Mouse (Mus musculus) neural tube, embryonic 15.5 days (tissue): ENCODE data around the gene Sfxn5. TPM values are rescaled to one million over a fixed set of nuclear protein-coding genes. Genes with fewer than 3 reads are reported as not detected.

ENCODE experiments used
- ATAC-seq: fragments of 200-750 bp; cut with Nextera tagmentation; 2 replicates; pipeline ENCODE4 v1.8.0; 2017; ENCODE audit warnings: mild to moderate bottlenecking, moderate TSS enrichment, moderate library complexity; ENCODE audit not compliant: low FRiP score
- H3K27ac ChIP-seq: fragments of 300-500 bp; sonication (generic); replicated peaks from 2 replicates; pipeline ENCODE4 v1.5.1; 2015; ENCODE audit warnings: mild to moderate bottlenecking, inconsistent platforms
- H3K27me3 ChIP-seq: fragments of 300-500 bp; sonication (generic); replicated peaks from 2 replicates; pipeline ENCODE4 v1.6.1; 2015; ENCODE audit warnings: inconsistent platforms
- H3K36me3 ChIP-seq: fragments of 300-500 bp; sonication (generic); 2 replicates; pipeline ENCODE4 v1.6.1; 2015; ENCODE audit warnings: inconsistent platforms
- H3K4me1 ChIP-seq: fragments of 300-500 bp; sonication (generic); 2 replicates; pipeline ENCODE4 v1.6.1; 2015; ENCODE audit warnings: inconsistent platforms
- H3K4me2 ChIP-seq: fragments of 300-500 bp; sonication (generic); 2 replicates; pipeline ENCODE4 v1.6.1; 2015; ENCODE audit warnings: inconsistent platforms, mild to moderate bottlenecking, moderate library complexity
- H3K4me3 ChIP-seq: fragments of 300-500 bp; sonication (generic); replicated peaks from 2 replicates; pipeline ENCODE4 v1.5.1; 2015; ENCODE audit warnings: mild to moderate bottlenecking, inconsistent platforms
- H3K9ac ChIP-seq: fragments of 300-500 bp; sonication (generic); replicated peaks from 2 replicates; pipeline ENCODE4 v1.6.1; 2015; ENCODE audit warnings: mild to moderate bottlenecking, inconsistent platforms
- H3K9me3 ChIP-seq: fragments of 300-500 bp; sonication (generic); replicated peaks from 2 replicates; pipeline ENCODE4 v1.6.1; 2016; ENCODE audit warnings: inconsistent platforms
- WGBS: fragments of 180-500 bp; shearing (Covaris S2); methylation state at CpG from one replicate; pipeline ENCODE4 v1.1.7; 2015; ENCODE audit warnings: mixed read lengths; 5-methylcytosine and 5-hydroxymethylcytosine counted together
- polyA plus RNA-seq: library from polyadenylated mRNA; unstranded; fragments of >200 nt; fragmentation: Nextera tagmentation; extraction: Ambion mirVana; gene quantifications from 2 replicates; pipeline ENCODE4 v1.2.1, GENCODE M21; 2015

Gene Sfxn5
- polyA plus RNA-seq, 1 experiment from 2014 or later, result 39.3 TPM

- WGBS, result 40% methylated on average over 6 of the region's 6 CpGs
- Histone ChIP-seq H3K27me3 (peaks cover 16% of the 10 kb centered on the region), H3K27ac (no peak overlapping the region)
Observed at GRCm38 (mm10) chr6:85266060-85266459, 67.2 kb downstream of the Sfxn5 start.

GRCm38 (mm10) chr6:85264982-85265518 lies 68.2 kb downstream of the Sfxn5 start:
- Histone ChIP-seq H3K4me3 (no peak overlapping the region), H3K9ac (0 out of 2 replicates have a peak overlapping the region, but pooled peaks have one; percentile 23), H3K4me1 (peaks cover 11% of the 10 kb centered on the region), H3K36me3 (no peaks in the 10 kb centered on the region), H3K27ac (no peak overlapping the region), H3K4me2 (no peak overlapping the region), H3K9me3 (no peaks in the 10 kb centered on the region), H3K27me3 (peaks cover 16% of the 10 kb centered on the region)
- 11% methylated on average over 15 of the region's 15 CpGs for WGBS
- no peak for ATAC-seq

More at GRCm38 (mm10) chr6:85266060-85266459, 67.2 kb downstream of the Sfxn5 start:
- Histone ChIP-seq H3K4me3 (no peak overlapping the region), H3K4me2 (no peak overlapping the region), H3K36me3 (no peaks in the 10 kb centered on the region), H3K9me3 (no peaks in the 10 kb centered on the region), H3K4me1 (peaks cover 11% of the 10 kb centered on the region), H3K9ac (no peak overlapping the region)
- ATAC-seq, result no peak

GRCm38 (mm10) chr6:85262865-85263515 lies 70.2 kb downstream of the Sfxn5 start:
- WGBS, result 96% methylated on average over 4 of the region's 4 CpGs
- Histone ChIP-seq H3K4me1 (peaks cover 21% of the 10 kb centered on the region), H3K27ac (no peak overlapping the region), H3K9me3 (no peaks in the 10 kb centered on the region), H3K4me3 (no peak overlapping the region), H3K36me3 (no peaks in the 10 kb centered on the region), H3K27me3 (peaks cover 5% of the 10 kb centered on the region; the same call in 1 of the 2 replicates), H3K9ac (no peak overlapping the region), H3K4me2 (no peak overlapping the region)
- no peak for ATAC-seq

GRCm38 (mm10) chr6:85259094-85259630 lies 74.1 kb downstream of the Sfxn5 start:
- no peak overlapping the region for H3K9ac ChIP-seq
- no peak for ATAC-seq
- no peaks in the 10 kb centered on the region for H3K36me3 ChIP-seq
- H3K4me2 ChIP-seq, result no peak overlapping the region
- 46% methylated on average over 12 of the region's 12 CpGs for WGBS
- peaks cover 11% of the 10 kb centered on the region for H3K4me1 ChIP-seq
- no peaks in the 10 kb centered on the region for H3K27me3 ChIP-seq
- H3K27ac ChIP-seq, result no peak overlapping the region; the same call in 1 of the 2 replicates
- H3K9me3 ChIP-seq, result no peaks in the 10 kb centered on the region
- no peak overlapping the region for H3K4me3 ChIP-seq

GRCm38 (mm10) chr6:85255578-85255977 lies 77.6 kb downstream of the Sfxn5 start:
- no peaks in the 10 kb centered on the region for H3K9me3 ChIP-seq
- no peak overlapping the region for H3K27ac ChIP-seq
- no peaks in the 10 kb centered on the region for H3K36me3 ChIP-seq
- H3K4me1 ChIP-seq, result peaks cover 19% of the 10 kb centered on the region
- no peak overlapping the region for H3K4me3 ChIP-seq
- no peak overlapping the region for H3K9ac ChIP-seq
- H3K27me3 ChIP-seq, result no peaks in the 10 kb centered on the region
- H3K4me2 ChIP-seq, result no peak overlapping the region
- 77% methylated on average over 6 of the region's 6 CpGs for WGBS
- no peak for ATAC-seq

- no peak overlapping the region for H3K27ac ChIP-seq
- H3K9ac ChIP-seq, result no peak overlapping the region
- peaks cover 16% of the 10 kb centered on the region for H3K4me1 ChIP-seq
- H3K36me3 ChIP-seq, result no peaks in the 10 kb centered on the region
- no peaks in the 10 kb centered on the region for H3K9me3 ChIP-seq
- H3K4me3 ChIP-seq, result no peak overlapping the region
- ATAC-seq, result 0 out of 2 replicates have a peak, but pooled peaks have one; percentile 26
- no peaks in the 10 kb centered on the region for H3K27me3 ChIP-seq
- H3K4me2 ChIP-seq, result no peak overlapping the region
- WGBS, result 47% methylated on average over 7 of the region's 7 CpGs
Observed at GRCm38 (mm10) chr6:85253994-85254541, 79.2 kb downstream of the Sfxn5 start.

GRCm38 (mm10) chr6:85253275-85253674 lies 79.9 kb downstream of the Sfxn5 start:
- H3K36me3 ChIP-seq, result no peaks in the 10 kb centered on the region
- H3K4me3 ChIP-seq, result no peak overlapping the region
- no peak overlapping the region for H3K27ac ChIP-seq
- no peak overlapping the region for H3K9ac ChIP-seq
- WGBS, result 67% methylated on average over 3 of the region's 3 CpGs
- H3K27me3 ChIP-seq, result no peaks in the 10 kb centered on the region
- H3K9me3 ChIP-seq, result no peaks in the 10 kb centered on the region
- no peak overlapping the region for H3K4me2 ChIP-seq
- no peak for ATAC-seq
- H3K4me1 ChIP-seq, result peaks cover 10% of the 10 kb centered on the region

GRCm38 (mm10) chr6:85252251-85253058 lies 80.8 kb downstream of the Sfxn5 start:
- 0 out of 2 replicates have a peak, but pooled peaks have one; percentile 30 for ATAC-seq
- no peaks in the 10 kb centered on the region for H3K9me3 ChIP-seq
- peaks cover 10% of the 10 kb centered on the region for H3K4me1 ChIP-seq
- H3K9ac ChIP-seq, result no peak overlapping the region
- no peak overlapping the region for H3K4me2 ChIP-seq
- H3K36me3 ChIP-seq, result no peaks in the 10 kb centered on the region
- no peak overlapping the region for H3K4me3 ChIP-seq
- H3K27me3 ChIP-seq, result no peaks in the 10 kb centered on the region
- WGBS, result 50% methylated on average over 17 of the region's 17 CpGs
- no peak overlapping the region for H3K27ac ChIP-seq

GRCm38 (mm10) chr6:85250811-85251241 lies 82.4 kb downstream of the Sfxn5 start:
- 42% methylated on average over 6 of the region's 6 CpGs for WGBS
- no peak overlapping the region for H3K27ac ChIP-seq
- H3K4me2 ChIP-seq, result no peak overlapping the region
- no peak for ATAC-seq
- H3K4me1 ChIP-seq, result peaks cover 10% of the 10 kb centered on the region
- no peaks in the 10 kb centered on the region for H3K9me3 ChIP-seq
- H3K9ac ChIP-seq, result no peak overlapping the region
- no peaks in the 10 kb centered on the region for H3K36me3 ChIP-seq
- no peak overlapping the region for H3K4me3 ChIP-seq
- no peaks in the 10 kb centered on the region for H3K27me3 ChIP-seq

GRCm38 (mm10) chr6:85249821-85250220 lies 83.4 kb downstream of the Sfxn5 start:
- Histone ChIP-seq H3K4me2 (no peak overlapping the region), H3K36me3 (no peaks in the 10 kb centered on the region), H3K4me1 (peaks cover 10% of the 10 kb centered on the region), H3K9ac (no peak overlapping the region), H3K9me3 (no peaks in the 10 kb centered on the region), H3K4me3 (no peak overlapping the region), H3K27ac (no peak overlapping the region), H3K27me3 (no peaks in the 10 kb centered on the region)
- 71% methylated on average over 9 of the region's 9 CpGs for WGBS
- ATAC-seq, result no peak

- Histone ChIP-seq H3K4me1 (no peaks in the 10 kb centered on the region), H3K9ac (no peak overlapping the region), H3K4me2 (0 out of 2 replicates have a peak overlapping the region, but pooled peaks have one; percentile 24), H3K36me3 (no peaks in the 10 kb centered on the region), H3K4me3 (no peak overlapping the region), H3K9me3 (no peaks in the 10 kb centered on the region), H3K27ac (no peak overlapping the region), H3K27me3 (no peaks in the 10 kb centered on the region)
- ATAC-seq, result peak; percentile 45; the same call in 1 of the 2 replicates
- 14% methylated on average over 4 of the region's 4 CpGs for WGBS
Observed at GRCm38 (mm10) chr6:85239044-85239489, 94.2 kb downstream of the Sfxn5 start.
